Mouse (Mus musculus) layer of hippocampus, adult 9-10 months (tissue): ENCODE data around the gene Fnbp1l.

ENCODE experiments used
- DNase-seq: peaks from one replicate; pipeline ENCODE4 v3.0.0; 2022; ENCODE audit warnings: low spot score

The Fnbp1l gene

GRCm38 (mm10) chr3:122618991-122619930, at the start of gene Fnbp1l:
Fnbp1l (minus strand) TSS chr3:122619715.
- no peak for DNase-seq

- DNase-seq: no peak
These were observed 41.3 kb upstream of the Fnbp1l start for GRCm38 (mm10) chr3:122660795-122661194.

- DNase-seq: no peak
These were observed 39.9 kb upstream of the Fnbp1l start for GRCm38 (mm10) chr3:122659261-122659917.

- DNase-seq: no peak
These were observed 27.8 kb upstream of the Fnbp1l start for GRCm38 (mm10) chr3:122647195-122647837.

- DNase-seq: no peak
These were observed 20.8 kb upstream of the Fnbp1l start for GRCm38 (mm10) chr3:122640286-122640685.

GRCm38 (mm10) chr3:122639197-122639475, 19.6 kb upstream of the Fnbp1l start:
- no peak for DNase-seq

- DNase-seq: peak; percentile 98
These were observed 19.0 kb upstream of the Fnbp1l start for GRCm38 (mm10) chr3:122638329-122639196.

GRCm38 (mm10) chr3:122637280-122637679, 17.8 kb upstream of the Fnbp1l start:
- DNase-seq: no peak

GRCm38 (mm10) chr3:122635246-122635645, 15.7 kb upstream of the Fnbp1l start:
- DNase-seq: no peak

- no peak for DNase-seq
These were observed 10.1 kb upstream of the Fnbp1l start for GRCm38 (mm10) chr3:122629580-122629979.

GRCm38 (mm10) chr3:122628956-122629355, 9.4 kb upstream of the Fnbp1l start:
- DNase-seq: no peak

GRCm38 (mm10) chr3:122628546-122628945, 9.0 kb upstream of the Fnbp1l start:
- DNase-seq: no peak

- no peak for DNase-seq
These were observed 8.3 kb upstream of the Fnbp1l start for GRCm38 (mm10) chr3:122627846-122628245.

GRCm38 (mm10) chr3:122624591-122624990, 5.1 kb upstream of the Fnbp1l start:
- DNase-seq: no peak

GRCm38 (mm10) chr3:122620285-122620931, 893 bp upstream of the Fnbp1l start:
- DNase-seq: peak; percentile 36

GRCm38 (mm10) chr3:122619931-122620284, 393 bp upstream of the Fnbp1l start:
- no peak for DNase-seq

- DNase-seq: no peak
These were observed 1.1 kb downstream of the Fnbp1l start for GRCm38 (mm10) chr3:122618402-122618801.

GRCm38 (mm10) chr3:122617613-122618340, 1.7 kb downstream of the Fnbp1l start:
- no peak for DNase-seq

- DNase-seq: no peak
These were observed 7.0 kb downstream of the Fnbp1l start for GRCm38 (mm10) chr3:122612537-122612936.

- no peak for DNase-seq
These were observed 7.8 kb downstream of the Fnbp1l start for GRCm38 (mm10) chr3:122611761-122612160.
